Mouse (Mus musculus): ENCODE data around the gene Top3a.
"Not testable (repeated sequence)": the region's sequence is repeated elsewhere in the genome, so short reads cannot be mapped to it uniquely, and the experiment has no call there.

Top3a gene

DNA sequence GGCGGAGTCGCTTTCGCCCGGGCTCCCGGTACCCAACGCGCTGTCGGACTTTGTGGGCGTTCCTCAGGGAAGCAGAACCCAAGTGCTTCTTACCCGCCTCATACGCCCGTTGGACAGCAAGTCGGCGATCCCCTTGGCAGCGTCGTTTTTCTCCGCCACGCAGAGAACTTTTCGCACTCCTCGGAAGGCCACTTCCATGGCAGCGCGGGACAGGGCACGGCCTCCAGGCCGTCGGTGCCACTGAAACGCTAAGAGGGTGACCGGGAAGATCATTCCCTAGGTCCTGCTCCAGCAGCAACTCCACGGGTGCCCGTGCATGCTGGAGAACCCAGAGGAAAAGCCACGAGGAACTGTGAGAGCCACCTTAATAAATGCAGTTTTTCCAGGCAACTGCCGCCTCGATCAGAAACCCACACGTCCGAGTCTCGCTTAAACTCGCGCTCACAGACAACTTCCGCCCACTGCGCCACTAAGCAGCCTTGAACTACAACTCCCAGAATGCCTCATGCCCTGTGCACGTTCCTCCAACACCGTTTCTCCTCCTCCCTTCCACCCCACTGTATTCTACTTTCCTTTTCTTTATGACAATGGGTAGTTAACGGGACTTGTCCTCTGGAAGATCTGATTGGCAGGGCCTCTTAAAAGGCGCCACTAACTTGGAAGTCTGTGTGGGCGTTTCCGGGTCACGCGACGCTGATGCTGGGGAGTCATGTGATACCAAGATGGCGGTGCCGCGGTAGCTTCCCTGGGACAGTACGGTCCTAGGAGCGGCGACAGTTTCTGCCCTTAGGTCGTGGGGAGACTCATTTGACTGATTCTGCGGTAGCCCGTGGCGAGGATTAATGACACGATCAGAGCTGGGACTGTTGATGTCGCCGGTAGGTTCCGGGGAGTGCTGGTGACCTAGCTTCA, at the start of gene Top3a, which contains the start of gene Smcr8:
Top3a (minus strand) TSS at position 537 of the 912 bp plus-strand sequence.
Smcr8 (plus strand) TSS at position 696 of the 912 bp plus-strand sequence.
- in situ Hi-C loops (cut with MboI; ENCODE audit: unreplicated experiment in 2 of 2) = loop anchor here (5.0 kb wide), 2 partner anchors 50 to 80 kb away; partner anchors contain the start of genes Flii (in 2 of the 2), Mief2 (in 2 of the 2) and Llgl1 (in 1 of the 2)

DNA sequence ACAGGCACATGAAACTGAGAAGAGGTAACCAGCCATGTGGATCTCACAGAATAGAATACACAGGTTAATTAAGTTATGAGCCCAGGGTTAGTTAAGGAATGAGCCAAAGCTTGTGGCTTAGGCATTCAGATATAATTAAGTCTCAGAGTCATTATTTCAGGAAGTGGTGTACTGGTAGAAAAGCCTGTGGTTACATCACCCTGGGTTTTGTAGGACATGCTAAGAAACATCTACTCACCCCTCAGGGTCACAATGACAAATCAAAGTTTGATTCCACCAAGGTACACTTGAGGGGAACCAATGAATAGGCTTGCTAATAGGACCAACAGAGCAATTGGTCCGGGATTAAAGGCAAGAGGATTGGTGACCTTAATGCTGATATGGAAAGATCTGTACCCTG, 49.5 kb upstream of the Top3a start:
- in situ Hi-C loops (cut with MboI; ENCODE audit: unreplicated experiment in 2 of 2) = loop anchor here (5.0 to 25.0 kb wide), 3 partner anchors 89 to 264 kb away; partner anchors contain the start of gene Llgl1 (in 2 of the 2)

DNA sequence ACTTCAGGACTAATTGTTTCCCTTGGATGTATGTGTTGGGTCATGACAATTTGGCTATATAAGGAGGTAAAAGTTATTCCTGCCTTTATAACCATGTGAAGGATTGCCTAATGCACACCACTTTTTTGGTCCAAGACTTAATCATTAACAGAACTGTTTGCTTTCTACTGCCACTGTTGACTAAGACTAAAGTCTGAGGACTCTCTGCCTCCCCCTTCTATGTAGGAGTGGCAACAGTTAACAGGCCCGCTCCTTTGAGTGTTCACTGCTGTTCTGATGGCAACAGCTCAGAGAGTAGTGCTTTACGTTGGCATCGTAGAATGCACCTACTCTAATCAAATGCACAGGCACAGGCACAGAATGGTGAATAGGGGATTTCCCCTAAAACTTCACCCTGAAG, 48.0 kb upstream of the Top3a start:
- in situ Hi-C loops (cut with MboI; ENCODE audit: unreplicated experiment in 2 of 2) = loop anchor here (5.0 to 25.0 kb wide), 3 partner anchors 88 to 263 kb away; partner anchors contain the start of gene Llgl1 (in 2 of the 2)

DNA sequence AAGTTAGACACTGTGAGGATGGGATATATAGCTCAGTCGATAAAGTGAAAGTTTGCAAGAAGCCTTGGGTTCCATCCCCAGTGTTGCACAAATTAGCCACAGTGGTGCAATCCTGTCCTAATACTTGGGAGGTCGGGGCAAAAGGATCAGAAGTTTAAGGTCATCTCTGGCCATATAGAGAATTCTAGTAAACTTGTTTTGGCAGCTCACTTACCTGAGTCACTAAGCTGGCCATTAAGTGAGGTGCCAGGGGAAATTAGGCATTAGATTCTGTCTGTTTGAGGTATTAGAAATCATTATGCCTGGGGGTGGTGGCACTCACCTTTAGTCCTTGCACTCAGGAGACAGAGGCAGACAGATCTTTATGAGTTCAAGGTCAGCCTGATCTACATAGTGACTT, 46.6 kb upstream of the Top3a start:
- in situ Hi-C loops (cut with MboI; ENCODE audit: unreplicated experiment in 2 of 2) = no loop called here

DNA sequence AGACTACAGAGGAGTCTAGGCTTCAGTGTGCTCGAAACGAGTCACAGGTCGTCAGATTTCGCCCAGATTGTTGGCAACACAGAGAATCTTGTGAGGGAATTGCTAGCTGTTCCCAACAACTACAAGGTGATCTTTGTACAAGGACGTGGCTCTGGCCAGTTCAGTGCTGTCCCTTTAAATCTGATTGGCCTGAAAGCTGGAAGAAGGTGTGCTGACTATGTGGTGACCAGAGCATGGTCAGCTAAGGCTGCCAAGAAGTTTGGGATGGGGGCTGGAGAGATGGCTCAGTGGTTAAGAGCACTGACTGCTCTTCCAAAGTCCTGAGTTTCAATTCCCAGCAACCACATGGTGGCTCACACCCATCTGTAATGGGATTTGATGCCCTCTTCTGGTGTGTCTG, 39.2 kb upstream of the Top3a start:
- in situ Hi-C loops (cut with MboI; ENCODE audit: unreplicated experiment in 2 of 2) = no loop called here

DNA sequence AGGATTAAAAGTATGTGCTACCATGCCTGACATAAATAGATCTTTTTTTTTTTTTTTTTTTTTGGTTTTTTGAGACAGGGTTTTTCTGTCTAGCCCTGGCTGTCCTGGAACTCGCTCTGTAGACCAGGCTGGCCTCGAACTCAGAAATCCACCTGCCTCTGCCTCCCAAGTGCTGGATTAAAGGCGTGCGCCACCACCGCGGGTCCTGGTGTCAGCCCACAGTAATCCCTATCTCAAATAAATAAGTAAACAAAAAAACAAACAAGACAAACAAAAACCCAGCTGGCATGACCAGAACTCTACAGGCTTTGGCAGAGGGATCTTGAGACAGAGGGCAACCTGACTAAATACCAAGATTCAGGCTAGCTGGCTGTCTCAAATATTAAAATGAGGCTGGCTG, 34.5 kb upstream of the Top3a start, which contains the start of gene Shmt1:
Shmt1 (minus strand) TSS at position 101 of the 400 bp plus-strand sequence.
- in situ Hi-C loops (cut with MboI; ENCODE audit: unreplicated experiment in 2 of 2) = not testable (repeated sequence)

DNA sequence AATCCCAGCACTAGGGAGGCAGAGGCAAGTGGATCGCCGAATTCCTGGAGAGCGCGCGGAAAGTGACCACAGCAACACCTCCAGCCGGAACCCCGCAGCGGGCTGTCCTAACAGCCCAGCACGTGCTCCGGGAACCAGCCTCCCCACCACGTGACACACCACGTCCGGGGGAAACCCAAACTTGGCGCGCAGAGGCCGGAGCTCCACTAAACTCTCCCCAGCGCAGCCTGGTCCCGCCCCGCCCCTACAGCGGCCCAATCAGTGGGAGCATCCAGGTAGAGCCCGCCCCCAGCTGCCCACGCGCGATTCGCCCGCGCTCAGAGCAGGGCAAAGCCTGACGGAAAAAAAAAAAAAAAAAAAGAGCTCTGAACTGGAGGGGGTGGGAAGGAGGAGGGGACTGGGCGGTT, 33.9 kb upstream of the Top3a start:
- in situ Hi-C loops (cut with MboI; ENCODE audit: unreplicated experiment in 2 of 2) = no loop called here

DNA sequence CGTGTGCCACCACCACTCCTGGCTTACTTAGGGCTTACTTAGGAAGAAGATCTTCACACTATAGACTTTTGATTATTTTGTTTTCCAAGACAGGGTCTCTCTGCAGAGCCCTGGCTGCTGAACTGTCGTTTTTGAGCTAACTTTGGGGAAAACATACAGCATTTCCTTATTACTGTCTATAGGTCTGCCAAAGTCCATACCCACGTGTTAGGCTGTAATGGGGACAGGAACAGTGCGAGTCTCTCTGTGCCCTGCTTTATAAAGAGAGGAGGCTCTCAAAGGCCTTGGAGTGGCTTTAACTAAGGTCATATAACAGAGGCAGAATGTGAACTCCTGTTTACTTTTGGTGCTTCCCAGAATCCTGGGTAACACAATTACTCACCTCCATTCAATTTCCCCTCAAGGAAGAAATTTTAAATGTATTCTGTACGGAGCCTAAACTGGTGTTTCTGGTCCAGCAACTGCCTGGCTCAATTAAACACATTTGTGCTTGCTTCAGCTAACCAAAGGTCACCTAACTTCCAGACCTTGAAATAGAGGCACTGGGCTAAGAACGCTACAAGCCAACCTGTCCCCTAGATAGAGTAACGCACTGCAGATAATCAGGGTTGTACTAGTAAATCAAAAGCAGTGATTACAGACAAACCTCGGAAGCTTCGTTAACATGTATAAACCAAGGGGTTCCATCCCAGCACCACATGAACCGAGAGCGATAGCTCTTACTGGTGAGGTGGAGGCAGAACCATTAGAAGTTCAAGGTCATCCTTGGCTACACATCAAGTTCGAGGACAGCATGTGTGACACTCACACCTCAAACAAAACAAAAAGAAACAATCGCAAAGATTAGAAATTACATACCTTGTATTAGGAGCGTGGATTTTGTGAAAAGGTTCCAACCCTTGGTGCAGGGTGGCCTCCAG, 33.1 kb upstream of the Top3a start:
- in situ Hi-C loops (cut with MboI; ENCODE audit: unreplicated experiment in 2 of 2) = no loop called here

DNA sequence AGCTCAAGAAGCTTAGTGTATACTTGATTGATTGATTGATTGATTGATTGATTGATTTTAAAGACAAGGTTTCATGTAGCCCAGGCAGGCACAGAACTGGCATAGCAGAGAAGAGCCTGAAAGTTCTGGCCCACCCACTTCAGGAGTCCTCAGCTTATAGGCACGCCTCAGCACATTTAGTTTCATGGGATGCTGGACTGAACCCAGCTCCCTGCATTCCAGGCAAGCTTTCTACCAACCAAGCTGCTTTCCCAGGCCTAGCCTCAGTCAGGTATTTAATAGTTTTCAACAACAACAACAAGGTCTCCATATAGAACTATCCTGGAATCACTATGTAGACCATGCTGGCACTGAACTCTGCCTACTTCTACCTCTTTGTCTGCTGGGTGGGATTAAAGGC, 32.4 kb upstream of the Top3a start:
- in situ Hi-C loops (cut with MboI; ENCODE audit: unreplicated experiment in 2 of 2) = no loop called here

DNA sequence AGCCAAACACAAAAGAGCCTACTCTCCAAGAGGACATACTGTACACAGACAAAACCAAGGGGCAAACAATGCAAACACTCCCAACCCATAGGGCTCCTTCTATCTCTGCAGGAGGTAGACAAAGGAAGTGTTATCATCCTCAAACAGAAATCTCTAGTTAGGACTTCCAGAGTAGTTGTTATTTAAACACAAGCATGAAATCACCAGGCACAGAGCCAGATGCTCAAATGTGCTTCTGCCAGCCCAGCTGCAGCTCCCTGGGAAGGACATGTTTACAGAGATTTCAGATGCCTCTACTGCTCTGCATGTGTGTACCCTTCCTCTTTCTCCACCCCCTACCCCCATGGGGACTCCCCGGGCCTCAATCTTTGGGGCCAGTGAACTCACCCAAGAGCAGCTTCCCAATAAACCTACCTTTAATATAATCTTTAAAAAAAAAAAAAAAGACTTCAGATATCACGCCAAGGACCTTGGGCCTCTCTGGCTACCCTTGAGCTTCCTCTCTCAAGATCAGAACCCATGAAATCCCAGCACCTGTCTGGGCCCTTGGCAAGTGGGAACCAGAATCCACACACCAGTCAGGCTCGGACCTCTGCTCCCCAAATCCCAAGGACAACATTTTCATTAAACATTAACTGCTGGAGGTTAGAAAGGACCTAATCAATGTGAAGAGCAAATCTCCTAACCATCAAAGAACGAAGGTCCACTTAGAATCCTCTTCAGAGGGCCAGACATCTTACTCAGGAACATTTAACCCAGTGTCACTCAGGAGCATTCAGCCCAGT, 31.3 kb upstream of the Top3a start:
- in situ Hi-C loops (cut with MboI; ENCODE audit: unreplicated experiment in 2 of 2) = no loop called here

DNA sequence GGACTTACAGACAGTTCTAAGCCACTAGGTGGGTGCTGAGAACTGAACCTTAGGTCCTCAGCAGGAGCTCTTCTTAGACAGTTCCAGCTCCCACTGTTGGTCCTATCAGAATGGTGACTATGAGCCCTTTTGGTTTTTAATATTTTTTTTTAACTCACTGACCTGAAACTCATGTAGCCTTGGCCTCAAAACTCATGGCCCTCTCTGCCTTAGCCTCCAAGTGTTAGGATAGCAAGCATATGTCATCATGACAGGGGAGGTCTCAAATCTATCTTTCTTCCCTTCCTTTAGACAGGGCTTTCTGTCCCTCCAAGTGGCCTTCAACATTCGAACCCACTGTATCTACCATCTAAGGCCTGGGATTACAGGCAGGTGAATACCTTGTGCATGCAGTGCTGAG, 23.7 kb upstream of the Top3a start:
- in situ Hi-C loops (cut with MboI; ENCODE audit: unreplicated experiment in 2 of 2) = no loop called here

DNA sequence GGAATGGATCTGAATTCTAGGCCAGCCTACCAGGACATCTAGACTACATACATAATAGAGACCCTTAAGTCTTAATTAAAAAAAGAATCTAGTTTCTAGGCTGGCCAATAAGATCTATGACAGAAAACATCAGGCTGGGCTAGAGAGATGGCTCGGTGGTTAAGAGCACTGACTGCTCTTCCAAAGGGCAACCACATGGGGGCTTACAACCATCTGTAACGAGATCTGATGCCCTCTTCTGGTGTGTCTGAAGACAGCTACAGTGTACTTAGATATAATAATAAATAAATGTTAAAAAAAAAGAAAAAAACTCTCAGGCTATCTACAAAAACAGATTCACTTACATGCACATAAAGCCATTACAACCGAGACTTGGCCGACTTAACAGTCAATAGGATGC, 22.8 kb upstream of the Top3a start:
- in situ Hi-C loops (cut with MboI; ENCODE audit: unreplicated experiment in 2 of 2) = no loop called here

DNA sequence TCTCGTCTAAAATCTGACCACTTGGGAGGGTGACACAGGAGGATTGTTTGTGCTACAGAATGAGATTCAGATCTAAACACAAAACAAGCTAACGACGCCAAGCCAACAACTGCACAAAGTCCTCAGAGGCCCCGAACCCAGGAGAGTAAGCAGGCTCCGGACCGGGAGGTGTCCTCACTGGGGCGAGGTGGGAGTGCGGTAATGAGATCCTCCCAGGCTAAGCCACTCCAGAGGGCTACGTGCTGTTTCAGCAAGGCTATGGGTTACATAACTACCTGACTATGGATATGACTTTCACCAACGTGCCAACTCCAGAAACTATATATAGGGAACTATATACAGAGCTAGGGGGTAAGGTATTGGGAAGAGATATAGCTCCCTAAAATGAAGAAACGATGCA, 19.2 kb upstream of the Top3a start:
- in situ Hi-C loops (cut with MboI; ENCODE audit: unreplicated experiment in 2 of 2) = no loop called here

DNA sequence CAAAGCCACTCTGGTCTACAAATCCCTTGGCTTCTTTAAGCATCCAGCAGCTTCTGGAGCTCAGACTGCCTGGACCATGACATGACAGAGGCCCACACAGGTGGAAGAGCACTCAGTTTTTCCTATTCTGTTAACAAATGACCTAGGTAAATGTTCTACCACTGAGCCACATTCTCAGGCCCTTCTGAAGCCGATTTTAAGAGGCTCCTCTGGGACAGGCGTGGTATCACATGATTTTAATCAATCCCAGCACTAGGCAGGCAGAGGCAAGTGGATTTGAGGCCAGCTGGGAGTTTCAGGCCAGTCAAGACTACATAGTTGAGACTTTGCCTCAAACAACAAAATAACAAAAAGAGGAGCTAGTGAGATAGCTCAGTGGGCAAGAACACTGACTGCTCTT, 13.3 kb upstream of the Top3a start:
- in situ Hi-C loops (cut with MboI; ENCODE audit: unreplicated experiment in 2 of 2) = no loop called here

DNA sequence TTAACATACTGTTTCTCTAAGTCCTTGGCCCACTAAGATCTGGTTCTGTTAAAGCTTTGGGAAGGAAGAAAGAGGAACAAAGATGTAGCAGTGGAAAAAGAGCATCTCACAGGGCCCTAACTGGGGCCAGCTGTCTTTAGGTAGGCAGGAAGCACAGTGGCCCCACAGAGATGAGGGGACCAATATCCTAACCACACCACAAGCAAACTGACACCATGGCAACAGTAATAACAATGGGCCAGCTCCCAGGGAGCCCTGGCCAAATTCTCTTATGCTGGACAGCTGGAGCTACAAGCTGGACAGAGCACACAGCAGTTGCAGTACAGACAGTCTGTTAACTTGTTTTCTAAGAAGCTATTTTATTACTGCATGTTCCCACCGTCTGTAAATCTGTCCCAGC, 10.4 kb upstream of the Top3a start:
- in situ Hi-C loops (cut with MboI; ENCODE audit: unreplicated experiment in 2 of 2) = no loop called here

DNA sequence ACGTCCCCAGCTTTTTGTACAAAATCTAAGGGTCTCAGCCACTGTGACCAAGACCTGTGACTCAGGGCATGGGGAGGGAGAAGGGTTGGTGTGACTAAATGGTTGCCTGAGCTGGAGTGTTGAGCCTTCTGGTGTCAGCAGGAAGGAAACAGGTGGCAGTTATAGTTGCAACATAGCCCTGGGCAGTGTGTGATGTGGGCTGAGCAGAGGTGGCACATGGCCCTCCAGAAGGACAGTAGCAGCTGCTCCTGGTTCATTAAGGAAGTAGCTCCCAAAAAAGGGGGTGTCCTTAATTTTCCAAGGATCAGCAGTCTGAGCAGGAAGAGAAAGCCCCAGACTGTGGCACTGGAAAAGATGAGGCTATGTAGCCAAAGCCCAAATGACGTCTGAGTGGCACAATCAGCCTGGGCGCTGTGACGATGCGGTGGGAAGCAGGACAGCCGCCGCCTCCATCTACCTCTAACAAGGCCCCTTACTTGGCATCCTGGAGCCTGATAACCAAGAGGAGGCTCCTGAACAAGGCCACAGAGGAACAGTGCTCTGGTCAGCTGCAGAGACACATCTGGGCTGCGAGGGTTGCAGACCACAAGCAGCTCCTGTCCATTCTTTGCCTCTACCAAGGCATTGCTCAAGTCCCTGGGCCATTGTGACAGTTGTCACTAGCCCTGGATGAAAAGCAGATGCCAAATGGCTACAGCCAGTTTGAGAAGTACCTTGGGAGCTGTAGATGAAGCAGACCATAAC, 7.2 kb upstream of the Top3a start:
- in situ Hi-C loops (cut with MboI; ENCODE audit: unreplicated experiment in 2 of 2) = no loop called here

DNA sequence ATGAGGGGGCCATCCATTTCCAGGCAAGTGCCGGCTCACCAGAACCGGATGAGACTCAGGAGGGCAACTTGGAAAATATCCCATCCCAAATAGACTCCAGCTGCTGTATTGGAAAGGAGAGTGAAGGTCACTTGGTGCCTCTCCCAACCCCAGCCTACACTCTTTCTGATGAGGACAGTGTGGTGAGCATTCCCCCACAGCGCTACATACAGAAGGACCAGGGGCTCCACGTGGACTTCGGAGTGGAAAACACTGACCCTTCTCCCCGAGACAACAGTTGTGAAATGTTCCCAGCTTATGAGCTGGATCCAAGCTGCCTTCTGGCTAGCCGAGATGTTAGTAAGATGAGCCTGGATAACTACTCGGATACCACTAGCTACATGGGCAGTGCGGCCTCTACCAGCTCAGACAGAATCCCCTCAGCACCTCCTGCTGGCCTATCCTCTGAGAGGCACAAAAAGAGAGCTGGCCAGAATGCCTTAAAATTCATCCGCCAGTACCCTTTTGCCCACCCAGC, 2.6 kb upstream of the Top3a start:
- in situ Hi-C loops (cut with MboI; ENCODE audit: unreplicated experiment in 2 of 2) = loop anchor here (5.0 kb wide), 2 partner anchors 52 to 82 kb away; partner anchors contain the start of genes Flii (in 2 of the 2), Mief2 (in 2 of the 2) and Llgl1 (in 1 of the 2)

DNA sequence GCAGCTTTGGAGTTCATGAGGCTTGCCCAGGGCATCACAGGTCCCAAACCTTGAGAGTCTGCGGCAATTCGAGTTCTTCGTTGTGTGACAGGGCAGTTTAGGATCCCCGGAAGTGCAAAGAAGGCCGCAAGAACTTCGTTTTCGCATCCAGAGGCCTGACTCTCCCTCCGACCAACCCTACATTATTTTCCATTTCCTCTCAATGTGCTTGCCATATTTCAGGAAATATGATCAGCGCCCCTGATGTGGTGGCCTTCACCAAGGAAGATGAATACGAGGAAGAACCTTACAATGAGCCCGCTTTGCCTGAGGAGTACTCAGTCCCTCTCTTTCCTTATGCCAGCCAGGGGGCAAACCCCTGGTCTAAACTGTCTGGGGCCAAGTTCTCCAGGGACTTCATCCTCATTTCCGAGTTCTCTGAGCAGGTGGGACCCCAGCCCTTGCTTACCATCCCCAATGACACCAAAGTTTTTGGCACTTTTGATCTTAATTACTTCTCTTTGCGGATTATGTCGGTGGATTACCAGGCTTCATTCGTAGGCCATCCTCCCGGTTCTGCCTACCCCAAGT, 721 bp upstream of the Top3a start:
- in situ Hi-C loops (cut with MboI; ENCODE audit: unreplicated experiment in 2 of 2) = loop anchor here (5.0 kb wide), 2 partner anchors 51 to 81 kb away; partner anchors contain the start of genes Flii (in 2 of the 2), Mief2 (in 2 of the 2) and Llgl1 (in 1 of the 2)

Data from v-Abl transformed pro-B cells (cell line).